Mouse (Mus musculus): ENCODE measurements around the gene Ranbp17.

- TF ChIP-seq CTCF (IDR thresholded peaks at IDR 0.05; ENCODE audit: low read depth, low read length), result no peak
- no peak for TF ChIP-seq POLR2A (IDR thresholded peaks at IDR 0.05; ENCODE audit: borderline replicate concordance, low read depth, low read length)
Observed at GRCm38 (mm10) chr11:33398701-33399100, 114.8 kb downstream of the Ranbp17 start.
